Mouse (Mus musculus) pancreas, adult 10 weeks (tissue): Measurements from ENCODE around the gene Wdr95. TPM values are rescaled to one million over a fixed set of nuclear protein-coding genes. Genes with fewer than 3 reads are reported as not detected.

Source experiments
- polyA plus RNA-seq: library from polyadenylated mRNA; stranded (reverse); fragments of 350-450 nt; fragmentation: Illumina TruSeq; extraction: RNeasy Lipid Tissue Mini Kit (QIAGEN cat#74804); gene quantifications from one replicate; pipeline ENCODE4 v1.2.3, GENCODE M21; 2015; ENCODE audit warnings: low read depth, low replicate concordance; ENCODE audit not compliant: insufficient read depth

The Wdr95 gene
- not detected for polyA plus RNA-seq

GRCm38 (mm10) chr5:149527999-149528729 is at the start of gene Wdr95:
Gene Wdr95 (plus strand): TSS chr5:149528679.

GRCm38 (mm10) chr5:149636075-149636920 is 107.8 kb downstream of the Wdr95 start, which contains the start of gene Hsph1:
Gene Hsph1 (minus strand): TSS chr5:149636376.

Other genes starting within 250 kb of the Wdr95 start
- gene Medag, start 116.9 kb upstream of the Wdr95 start, polyA plus RNA-seq = 9.8 TPM
- not detected for gene Tex26, start 89.0 kb upstream of the Wdr95 start, polyA plus RNA-seq
- gene Hsph1, start 107.7 kb downstream of the Wdr95 start, polyA plus RNA-seq = 25.9 TPM
- 1.6 TPM for gene B3glct, start 149.6 kb downstream of the Wdr95 start, polyA plus RNA-seq